Mouse (Mus musculus) cortical plate, adult 2 months (tissue): Measurements from ENCODE around the gene Foxn3.

Experiments used
- CTCF ChIP-seq: fragments of 200-500 bp; IDR thresholded peaks from 2 replicates; pipeline ENCODE4 v1.5.1; 2011; ENCODE audit warnings: mild to moderate bottlenecking, control low read depth, low read length; ENCODE audit not compliant: insufficient read depth; ENCODE audit errors: extremely low read depth
- POLR2A ChIP-seq: fragments of 200-500 bp; IDR thresholded peaks from 2 replicates; pipeline ENCODE4 v1.6.1; 2011; ENCODE audit warnings: mild to moderate bottlenecking, low read length, control low read depth; ENCODE audit not compliant: insufficient read depth; ENCODE audit errors: extremely low read depth

- TF ChIP-seq CTCF (no peak), POLR2A (no peak)
These were observed 343.0 kb downstream of the Foxn3 start for GRCm38 (mm10) chr12:99220333-99220732.
